Mouse (Mus musculus) lung, postnatal 0 days (tissue): Measurements from ENCODE around the gene H2afj. TPM values are rescaled to one million over a fixed set of nuclear protein-coding genes. Genes with fewer than 3 reads are reported as not detected.

ENCODE experiments used
- ATAC-seq: fragments of 200-750 bp; cut with Nextera tagmentation; 2 replicates; pipeline ENCODE4 v1.8.0; 2017; ENCODE audit warnings: moderate library complexity
- DNase-seq: peaks from one replicate; pipeline ENCODE4 v3.0.0-alpha.2; 2016; ENCODE audit warnings: low spot score
- H3K27ac ChIP-seq: fragments of 300-500 bp; sonication (generic); 2 replicates; pipeline ENCODE4 v1.5.1; 2014; ENCODE audit warnings: antibody characterized with exemption, mild to moderate bottlenecking, low read length, mixed read lengths
- H3K27me3 ChIP-seq: fragments of 300-500 bp; sonication (generic); replicated peaks from 2 replicates; pipeline ENCODE4 v1.6.1; 2014; ENCODE audit warnings: low read length, mixed read lengths; ENCODE audit not compliant: insufficient read depth
- H3K36me3 ChIP-seq: fragments of 300-500 bp; sonication (generic); 2 replicates; pipeline ENCODE4 v1.6.1; 2014; ENCODE audit warnings: low read length, mixed read lengths; ENCODE audit not compliant: insufficient read depth
- H3K4me1 ChIP-seq: fragments of 300-500 bp; sonication (generic); 2 replicates; pipeline ENCODE4 v1.6.1; 2014; ENCODE audit warnings: antibody characterized with exemption, low read depth, low read length, mixed read lengths; ENCODE audit not compliant: insufficient read depth
- H3K4me2 ChIP-seq: fragments of 300-500 bp; sonication (generic); replicated peaks from 2 replicates; pipeline ENCODE4 v1.6.1; 2014; ENCODE audit warnings: low read depth, mild to moderate bottlenecking, low read length, moderate library complexity, mixed read lengths
- H3K4me3 ChIP-seq: fragments of 300-500 bp; sonication (generic); 2 replicates; pipeline ENCODE4 v1.5.1; 2014; ENCODE audit warnings: low read depth, low read length
- H3K9ac ChIP-seq: fragments of 300-500 bp; sonication (generic); replicated peaks from 2 replicates; pipeline ENCODE4 v1.6.1; 2014; ENCODE audit warnings: low read depth, mild to moderate bottlenecking
- H3K9me3 ChIP-seq: fragments of 300-500 bp; sonication (generic); 2 replicates; pipeline ENCODE4 v1.6.1; 2016; ENCODE audit warnings: low read length, mixed read lengths
- CTCF ChIP-seq: IDR thresholded peaks from 2 replicates; pipeline ENCODE4 v1.5.1; 2016; ENCODE audit warnings: antibody characterized with exemption, mild to moderate bottlenecking
- EP300 ChIP-seq: IDR thresholded peaks from 2 replicates; pipeline ENCODE4 v1.6.1; 2016; ENCODE audit warnings: antibody characterized with exemption, mild to moderate bottlenecking, control low read depth
- WGBS: fragments of 180-500 bp; shearing (Covaris S2); extraction: QIAGEN DNeasy Blood & Tissue Kit; methylation state at CpG from one replicate; pipeline ENCODE4 v1.1.7; 2014; 5-methylcytosine and 5-hydroxymethylcytosine counted together
- microRNA-seq: library from miRNA; unstranded; fragments of <30 nt; microRNA quantifications from one replicate; pipeline ENCODE4, GENCODE M21; 2016
- polyA plus RNA-seq: library from polyadenylated mRNA; unstranded; fragments of >200 nt; fragmentation: Nextera tagmentation; extraction: Ambion mirVana; gene quantifications from 2 replicates; pipeline ENCODE4 v1.2.1, GENCODE M21; 2015

H2afj gene
- polyA plus RNA-seq, 1 experiment from 2014 or later, result 464 TPM

GRCm38 (mm10) chr6:136854361-136854781, 46.3 kb downstream of the H2afj start:
- H3K4me1 ChIP-seq, result peaks cover 16% of the 10 kb centered on the region; the same call in 1 of the 2 replicates
- WGBS, result 76% methylated on average over 11 of the region's 11 CpGs
- H3K9me3 ChIP-seq, result no peaks in the 10 kb centered on the region
- no peaks in the 10 kb centered on the region for H3K27me3 ChIP-seq
- no peak overlapping the region for H3K9ac ChIP-seq
- DNase-seq (no peak), ATAC-seq (no peak)
- H3K36me3 ChIP-seq, result no peaks in the 10 kb centered on the region
- H3K4me3 ChIP-seq, result no peak overlapping the region
- H3K4me2 ChIP-seq, result no peak overlapping the region
- H3K27ac ChIP-seq, result no peak overlapping the region
- TF ChIP-seq CTCF (no peak), EP300 (no peak)

- DNase-seq (no peak), ATAC-seq (no peak)
- H3K4me1 ChIP-seq, result peaks cover 16% of the 10 kb centered on the region; the same call in 1 of the 2 replicates
- H3K4me3 ChIP-seq, result no peak overlapping the region
- no peak overlapping the region for H3K27ac ChIP-seq
- WGBS, result 60% methylated on average over 2 of the region's 2 CpGs
- no peaks in the 10 kb centered on the region for H3K36me3 ChIP-seq
- no peak overlapping the region for H3K9ac ChIP-seq
- H3K4me2 ChIP-seq, result 0 out of 2 replicates have a peak overlapping the region, but pooled peaks have one; percentile 11
- no peak for TF ChIP-seq EP300
- no peaks in the 10 kb centered on the region for H3K9me3 ChIP-seq
- no peaks in the 10 kb centered on the region for H3K27me3 ChIP-seq
Measured at GRCm38 (mm10) chr6:136855183-136855582, 47.1 kb downstream of the H2afj start.

GRCm38 (mm10) chr6:136856071-136856636, 48.1 kb downstream of the H2afj start:
- no peak overlapping the region for H3K4me3 ChIP-seq
- no peak overlapping the region; the same call in 1 of the 2 replicates for H3K27ac ChIP-seq
- no peak overlapping the region for H3K9ac ChIP-seq
- H3K4me1 ChIP-seq, result peaks cover 16% of the 10 kb centered on the region; the same call in 1 of the 2 replicates
- peak overlapping the region; percentile 33 for H3K4me2 ChIP-seq
- TF ChIP-seq CTCF, result 0 out of 2 replicates have a peak, but pooled peaks have one; percentile 7
- TF ChIP-seq EP300, result no peak
- no peaks in the 10 kb centered on the region for H3K9me3 ChIP-seq
- H3K27me3 ChIP-seq, result no peaks in the 10 kb centered on the region
- 26% methylated on average over 14 of the region's 14 CpGs for WGBS
- ATAC-seq (peak; percentile 15; the same call in 1 of the 2 replicates), DNase-seq (peak; percentile 44)
- no peaks in the 10 kb centered on the region for H3K36me3 ChIP-seq

GRCm38 (mm10) chr6:136857186-136857872, 49.3 kb downstream of the H2afj start, which contains the start of gene Art4:
TSS of gene Art4 (minus strand) at chr6:136857733.
- Histone ChIP-seq H3K4me1 (peaks cover 16% of the 10 kb centered on the region; the same call in 1 of the 2 replicates), H3K4me2 (peak within 1 kb of the TSS; percentile 39), H3K4me3 (peak within 1 kb of the TSS; percentile 15; the same call in 1 of the 2 replicates), H3K27ac (peak within 1 kb of the TSS; percentile 72), H3K36me3 (no peaks in the 10 kb centered on the region), H3K9ac (peak within 1 kb of the TSS; percentile 35), H3K9me3 (no peaks in the 10 kb centered on the region), H3K27me3 (no peaks in the 10 kb centered on the region)
- ATAC-seq (peak; percentile 47), DNase-seq (peak; percentile 40)
- TF ChIP-seq CTCF (0 out of 2 replicates have a peak, but pooled peaks have one; percentile 35), EP300 (no peak)
- 22% methylated on average over 18 of the region's 18 CpGs for WGBS

GRCm38 (mm10) chr6:136857873-136858260, 49.8 kb downstream of the H2afj start:
- peak; percentile 85 for DNase-seq
- peak; percentile 61 for ATAC-seq

GRCm38 (mm10) chr6:136858420-136858819, 50.4 kb downstream of the H2afj start:
- no peak for ATAC-seq
- Histone ChIP-seq H3K36me3 (no peaks in the 10 kb centered on the region), H3K9ac (no peak overlapping the region), H3K9me3 (no peaks in the 10 kb centered on the region), H3K4me1 (peaks cover 16% of the 10 kb centered on the region; the same call in 1 of the 2 replicates), H3K4me3 (no peak overlapping the region), H3K27ac (peak overlapping the region; percentile 72), H3K27me3 (no peaks in the 10 kb centered on the region), H3K4me2 (no peak overlapping the region; the same call in 1 of the 2 replicates)
- TF ChIP-seq CTCF (no peak), EP300 (no peak)
- no peak for DNase-seq
- 25% methylated on average over 8 of the region's 8 CpGs for WGBS

More at GRCm38 (mm10) chr6:136857873-136858260, 49.8 kb downstream of the H2afj start:
- Histone ChIP-seq H3K9me3 (no peaks in the 10 kb centered on the region), H3K27me3 (no peaks in the 10 kb centered on the region), H3K4me2 (peak overlapping the region; percentile 39), H3K4me1 (peaks cover 16% of the 10 kb centered on the region; the same call in 1 of the 2 replicates), H3K36me3 (no peaks in the 10 kb centered on the region), H3K9ac (peak overlapping the region; percentile 35), H3K27ac (peak overlapping the region; percentile 72), H3K4me3 (peak overlapping the region; percentile 15; the same call in 1 of the 2 replicates)
- no peak for TF ChIP-seq EP300
- TF ChIP-seq CTCF, result no peak
- WGBS, result 3% methylated on average over 11 of the region's 11 CpGs

Small RNA genes lying within 50 kb of the gene (microRNA-seq; reads per million reads assigned to microRNA genes)
- not detected for gene Gm44364

Other genes with a start within 250 kb of the H2afj start
- 6.0 and 7.2 TPM in 2 replicates for gene Plbd1, start 146.3 kb upstream of the H2afj start, polyA plus RNA-seq
- 0.11 TPM in 1 of 2 replicates, not detected in the other for gene Gucy2c, start 26.5 kb upstream of the H2afj start, polyA plus RNA-seq
- 1.5 and 1.6 TPM in 2 replicates for gene Hist4h4, start 3.8 kb upstream of the H2afj start, polyA plus RNA-seq
- 1.8 and 2.2 TPM in 2 replicates for gene BC049715, start 19.4 kb downstream of the H2afj start, polyA plus RNA-seq
- gene Wbp11, start 20.0 kb downstream of the H2afj start, polyA plus RNA-seq, result 44.4 and 46.1 TPM in 2 replicates
- 2.3 and 3.4 TPM in 2 replicates for gene Smco3, start 27.2 kb downstream of the H2afj start, polyA plus RNA-seq
- gene Art4, start 49.5 kb downstream of the H2afj start, polyA plus RNA-seq, result 7.5 and 7.9 TPM in 2 replicates
- 1,533 and 1,851 TPM in 2 replicates for gene Mgp, start 67.6 kb downstream of the H2afj start, polyA plus RNA-seq
- 0.61 and 0.74 TPM in 2 replicates for gene Erp27, start 113.9 kb downstream of the H2afj start, polyA plus RNA-seq
- gene Pde6h, start 115.6 kb downstream of the H2afj start, polyA plus RNA-seq, result 0.27 and 0.60 TPM in 2 replicates
- 68.4 and 70.8 TPM in 2 replicates for gene Arhgdib, start 133.7 kb downstream of the H2afj start, polyA plus RNA-seq